Mouse (Mus musculus) stomach, embryonic 15.5 days (tissue): ENCODE results near the gene Snx21. TPM values are rescaled to one million over a fixed set of nuclear protein-coding genes. Genes with fewer than 3 reads are reported as not detected.

Experiments
- ATAC-seq: fragments of 200-750 bp; cut with Nextera tagmentation; 2 replicates; pipeline ENCODE4 v1.8.0; 2017; ENCODE audit warnings: low read depth, moderate number of reproducible peaks, moderate TSS enrichment; ENCODE audit not compliant: insufficient read depth, low FRiP score
- H3K27ac ChIP-seq: fragments of 300-500 bp; sonication (generic); 2 replicates; pipeline ENCODE4 v1.5.1; 2015; ENCODE audit warnings: mild to moderate bottlenecking, inconsistent platforms
- H3K27me3 ChIP-seq: fragments of 300-500 bp; sonication (generic); replicated peaks from 2 replicates; pipeline ENCODE4 v1.6.1; 2015; ENCODE audit warnings: inconsistent platforms
- H3K36me3 ChIP-seq: fragments of 300-500 bp; sonication (generic); 2 replicates; pipeline ENCODE4 v1.6.1; 2015; ENCODE audit warnings: inconsistent platforms
- H3K4me1 ChIP-seq: fragments of 300-500 bp; sonication (generic); 2 replicates; pipeline ENCODE4 v1.6.1; 2015; ENCODE audit warnings: inconsistent platforms
- H3K4me2 ChIP-seq: fragments of 300-500 bp; sonication (generic); 2 replicates; pipeline ENCODE4 v1.6.1; 2015; ENCODE audit warnings: mild to moderate bottlenecking, inconsistent platforms
- H3K4me3 ChIP-seq: fragments of 300-500 bp; sonication (generic); replicated peaks from 2 replicates; pipeline ENCODE4 v1.5.1; 2015; ENCODE audit warnings: inconsistent platforms
- H3K9ac ChIP-seq: fragments of 300-500 bp; sonication (generic); 2 replicates; pipeline ENCODE4 v1.6.1; 2015; ENCODE audit warnings: inconsistent platforms
- H3K9me3 ChIP-seq: fragments of 300-500 bp; sonication (generic); 2 replicates; pipeline ENCODE4 v1.6.1; 2016; ENCODE audit warnings: inconsistent platforms
- WGBS: fragments of 180-500 bp; shearing (Covaris S2); methylation state at CpG from one replicate; pipeline ENCODE4 v1.1.7; 2015; 5-methylcytosine and 5-hydroxymethylcytosine counted together
- polyA plus RNA-seq: library from polyadenylated mRNA; unstranded; fragments of >200 nt; fragmentation: Nextera tagmentation; extraction: Ambion mirVana; gene quantifications from 2 replicates; pipeline ENCODE4 v1.2.1, GENCODE M21; 2015

Snx21 gene
- polyA plus RNA-seq, 1 experiment from 2014 or later, result 24.8 TPM

DNA sequence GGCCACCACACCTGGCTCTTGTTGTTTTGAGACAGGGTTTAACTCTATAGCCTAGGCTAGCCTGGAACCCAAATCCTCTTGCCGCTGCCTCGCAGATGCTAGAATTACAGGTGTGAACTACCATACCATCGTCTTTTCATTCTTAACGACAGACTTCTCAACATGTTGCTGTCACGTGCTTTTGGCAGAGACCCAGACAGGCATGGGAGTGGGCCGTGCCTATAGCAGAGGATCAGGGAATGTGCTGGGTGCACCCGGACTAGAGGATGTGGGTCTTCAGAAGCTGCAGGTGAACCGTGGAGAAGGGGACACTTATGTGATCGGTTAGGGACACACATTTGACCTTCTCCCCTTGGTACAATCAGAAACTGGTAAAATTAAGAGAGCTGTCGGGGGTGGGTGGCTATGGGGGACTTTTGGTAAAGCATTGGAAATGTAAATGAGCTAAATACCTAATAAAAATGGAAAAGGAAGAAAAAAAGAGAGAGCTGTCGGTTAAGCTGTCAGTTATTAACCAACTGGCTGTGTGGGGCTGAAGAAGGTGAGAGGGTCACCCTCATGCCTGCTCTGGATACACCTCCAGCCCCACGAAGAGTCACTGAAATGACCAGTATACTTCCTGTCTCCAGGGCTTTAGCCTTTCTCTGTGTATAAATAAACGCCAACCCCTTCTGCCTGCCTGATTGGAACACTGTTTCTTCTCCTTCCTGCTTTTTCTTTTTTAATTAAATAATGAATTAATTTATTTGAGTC, 14.8 kb downstream of the Snx21 start:
- WGBS, result 88% methylated on average over 13 of the region's 13 CpGs
- no peak overlapping the region for H3K27ac ChIP-seq
- peaks cover 30% of the 10 kb centered on the region for H3K36me3 ChIP-seq
- no peaks in the 10 kb centered on the region for H3K9me3 ChIP-seq
- ATAC-seq, result no peak
- H3K4me1 ChIP-seq, result peaks cover 5% of the 10 kb centered on the region
- H3K27me3 ChIP-seq, result no peaks in the 10 kb centered on the region
- H3K4me2 ChIP-seq, result no peak overlapping the region
- no peak overlapping the region for H3K9ac ChIP-seq
- H3K4me3 ChIP-seq, result no peak overlapping the region

DNA sequence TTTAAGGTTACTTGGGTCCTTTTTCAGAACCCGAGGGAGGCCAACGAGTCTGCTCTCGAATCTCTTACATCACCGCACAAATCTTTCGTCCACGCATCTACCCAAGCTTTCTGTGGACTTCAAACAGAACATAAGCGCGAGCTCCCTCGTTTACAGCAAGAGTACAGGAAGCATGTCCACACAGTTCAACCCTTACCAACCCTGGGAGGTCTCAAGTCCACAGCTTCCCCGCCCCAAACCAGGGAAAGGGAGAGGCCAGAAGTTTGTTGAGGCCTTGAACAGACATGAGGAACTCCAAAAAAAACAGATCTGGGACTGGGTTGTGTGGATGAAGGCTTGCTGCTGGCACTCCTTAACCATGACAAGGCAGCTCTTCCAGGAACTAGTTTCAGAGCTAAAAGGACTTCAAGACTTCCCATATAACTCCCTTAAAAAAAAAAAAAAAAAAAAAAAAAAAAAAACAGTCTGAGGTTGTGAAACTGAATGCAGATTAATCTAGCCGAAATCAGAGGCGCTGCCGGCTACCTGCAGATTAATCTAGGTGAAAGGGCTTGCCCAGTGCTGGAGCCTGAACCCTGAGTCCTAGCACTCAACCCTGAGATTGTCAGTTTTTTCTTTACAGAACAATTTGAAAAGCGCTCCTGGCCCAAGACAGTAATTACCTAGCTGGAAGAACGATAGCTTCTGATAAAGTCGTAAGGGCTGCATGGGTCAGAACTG, 17.7 kb downstream of the Snx21 start:
- H3K4me2 ChIP-seq, result peak overlapping the region; percentile 58
- peaks cover 11% of the 10 kb centered on the region for H3K4me1 ChIP-seq
- peak overlapping the region; percentile 88 for H3K4me3 ChIP-seq
- H3K9me3 ChIP-seq, result no peaks in the 10 kb centered on the region
- H3K9ac ChIP-seq, result peak overlapping the region; percentile 47; the same call in 1 of the 2 replicates
- WGBS, result 85% methylated on average over 16 of the region's 16 CpGs
- H3K27ac ChIP-seq, result no peak overlapping the region
- no peak for ATAC-seq
- no peaks in the 10 kb centered on the region for H3K27me3 ChIP-seq
- H3K36me3 ChIP-seq, result peaks cover 19% of the 10 kb centered on the region; the same call in 1 of the 2 replicates

DNA sequence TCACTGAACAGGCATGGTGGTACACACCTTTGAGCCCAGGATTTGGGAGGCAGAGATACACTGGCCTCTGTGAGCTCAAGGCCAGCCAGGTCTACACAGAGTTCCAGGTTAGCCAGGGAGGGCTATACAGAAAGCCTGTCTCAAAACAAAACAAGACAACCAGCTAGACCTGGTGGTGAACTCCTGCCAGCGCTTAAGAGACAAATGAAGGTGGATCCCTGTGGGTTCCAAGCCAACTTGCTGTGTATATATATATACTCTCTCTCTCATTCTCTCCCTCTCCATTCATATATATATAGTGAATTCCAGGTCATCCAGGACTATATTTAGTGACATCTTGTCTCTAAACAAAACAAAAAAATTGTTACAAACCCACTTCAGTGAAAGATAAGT, 18.3 kb downstream of the Snx21 start:
- H3K27ac ChIP-seq, result no peak overlapping the region
- WGBS, result 56% methylated on average over 1 of the region's 1 CpGs

DNA sequence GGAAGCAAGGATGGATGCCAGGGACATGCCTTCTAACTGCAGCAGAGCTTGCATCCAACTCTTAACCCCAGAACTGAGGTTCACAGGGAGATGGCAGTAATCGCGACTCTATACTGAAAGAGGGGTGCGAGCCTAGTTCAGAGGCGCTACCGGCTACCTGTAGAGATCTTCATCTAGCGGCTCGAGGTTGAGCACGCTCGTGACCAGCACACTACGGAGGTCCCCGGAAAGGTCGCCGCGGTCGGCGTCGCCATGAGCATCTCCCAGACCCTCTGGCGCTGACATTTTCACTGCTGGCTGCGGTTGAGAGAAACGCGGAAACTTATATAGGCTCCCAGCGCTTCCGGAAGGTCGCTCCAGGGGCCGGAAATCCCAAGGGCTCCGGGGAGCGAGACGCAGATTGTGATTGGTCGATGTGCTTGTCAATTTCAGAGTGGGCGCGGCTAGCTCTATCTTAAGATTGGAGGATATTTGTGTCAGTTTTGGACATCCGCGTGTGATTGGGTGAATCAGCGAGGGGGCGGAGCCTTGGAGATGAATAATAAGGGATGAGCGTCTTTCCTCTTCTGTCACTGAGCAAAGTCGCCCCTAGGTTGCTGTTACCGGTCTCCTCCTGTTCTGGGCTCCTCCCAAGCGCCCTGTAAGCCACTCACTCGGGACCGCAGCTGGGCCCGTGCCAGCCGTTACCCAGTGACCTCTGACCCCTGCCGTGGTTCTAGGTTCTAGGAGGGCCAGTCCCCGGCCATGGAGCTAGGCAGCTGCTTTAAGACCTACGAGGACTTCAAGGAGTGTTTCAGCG, 19.1 kb downstream of the Snx21 start, which contains the start of the genes Acot8 and Zswim3:
TSS of gene Acot8 (minus strand) at position 350 of the 799 bp plus-strand sequence.
TSS of gene Zswim3 (plus strand) at position 566 of the 799 bp plus-strand sequence.
- Histone ChIP-seq H3K27me3 (no peaks in the 10 kb centered on the region), H3K4me2 (peak within 1 kb of the TSS; percentile 91), H3K4me3 (peak within 1 kb of the TSS; percentile 88), H3K9ac (peak within 1 kb of the TSS; percentile 81), H3K4me1 (peaks cover 11% of the 10 kb centered on the region), H3K36me3 (peaks cover 13% of the 10 kb centered on the region; the same call in 1 of the 2 replicates), H3K9me3 (no peaks in the 10 kb centered on the region), H3K27ac (peak within 1 kb of the TSS; percentile 92)
- ATAC-seq, result peak; percentile 95
- under 1% methylated on average over 47 of the region's 47 CpGs for WGBS

More for the DNA sequence above, 18.3 kb downstream of the Snx21 start:
- Histone ChIP-seq H3K4me3 (peak overlapping the region; percentile 88), H3K36me3 (peaks cover 20% of the 10 kb centered on the region; the same call in 1 of the 2 replicates), H3K4me1 (peaks cover 11% of the 10 kb centered on the region), H3K9ac (peak overlapping the region; percentile 47), H3K4me2 (peak overlapping the region; percentile 58), H3K9me3 (no peaks in the 10 kb centered on the region), H3K27me3 (no peaks in the 10 kb centered on the region)
- no peak for ATAC-seq

DNA sequence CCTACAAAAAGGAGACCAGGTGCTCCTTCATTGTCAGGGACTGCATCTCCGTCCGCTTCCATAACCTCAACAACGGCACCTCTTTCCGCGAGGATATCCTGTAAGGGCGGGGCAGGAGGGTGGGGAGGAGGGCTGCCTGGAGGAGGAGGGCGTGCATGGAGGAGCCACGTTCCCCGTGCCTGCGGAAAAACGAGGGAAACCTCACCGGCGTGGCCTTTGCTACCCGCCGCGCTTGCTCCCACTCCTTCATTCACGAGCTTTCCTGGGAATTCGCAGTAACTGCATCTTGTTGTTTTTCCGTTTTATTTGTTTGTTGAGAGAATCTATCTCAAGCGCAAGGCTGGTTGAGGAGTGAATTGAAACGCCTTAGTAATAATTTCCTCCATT, 19.7 kb downstream of the Snx21 start:
- H3K4me3 ChIP-seq, result peak overlapping the region; percentile 88
- ATAC-seq, result peak; percentile 53; the same call in 1 of the 2 replicates
- H3K9me3 ChIP-seq, result no peaks in the 10 kb centered on the region
- WGBS, result under 1% methylated on average over 21 of the region's 21 CpGs
- peak overlapping the region; percentile 81 for H3K9ac ChIP-seq
- H3K27ac ChIP-seq, result peak overlapping the region; percentile 92
- H3K4me1 ChIP-seq, result peaks cover 11% of the 10 kb centered on the region
- no peaks in the 10 kb centered on the region for H3K27me3 ChIP-seq
- H3K36me3 ChIP-seq, result peaks cover 10% of the 10 kb centered on the region; the same call in 1 of the 2 replicates
- peak overlapping the region; percentile 91 for H3K4me2 ChIP-seq

DNA sequence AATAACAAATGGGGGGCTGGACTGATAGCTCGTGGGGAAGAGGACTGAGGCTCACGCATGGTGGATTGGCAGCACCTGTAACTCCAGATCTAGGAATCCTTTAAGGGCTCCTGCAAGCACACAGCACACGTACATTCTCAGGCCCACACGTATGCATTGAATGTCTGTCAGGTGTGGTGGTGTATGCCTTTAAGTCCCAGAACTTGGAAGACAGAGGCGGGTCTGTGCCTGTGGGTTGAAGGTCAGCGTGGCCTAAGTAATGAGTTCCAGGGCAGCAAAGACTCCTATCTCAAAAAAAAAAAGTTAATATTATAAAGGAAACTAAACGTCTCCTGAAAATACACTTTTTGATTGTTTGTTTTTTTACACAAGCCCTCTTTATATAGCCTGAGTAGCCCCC, 21.0 kb downstream of the Snx21 start:
- no peak for ATAC-seq
- 62% methylated on average over 7 of the region's 7 CpGs for WGBS
- 0 out of 2 replicates have a peak overlapping the region, but pooled peaks have one; percentile 10 for H3K27ac ChIP-seq

DNA sequence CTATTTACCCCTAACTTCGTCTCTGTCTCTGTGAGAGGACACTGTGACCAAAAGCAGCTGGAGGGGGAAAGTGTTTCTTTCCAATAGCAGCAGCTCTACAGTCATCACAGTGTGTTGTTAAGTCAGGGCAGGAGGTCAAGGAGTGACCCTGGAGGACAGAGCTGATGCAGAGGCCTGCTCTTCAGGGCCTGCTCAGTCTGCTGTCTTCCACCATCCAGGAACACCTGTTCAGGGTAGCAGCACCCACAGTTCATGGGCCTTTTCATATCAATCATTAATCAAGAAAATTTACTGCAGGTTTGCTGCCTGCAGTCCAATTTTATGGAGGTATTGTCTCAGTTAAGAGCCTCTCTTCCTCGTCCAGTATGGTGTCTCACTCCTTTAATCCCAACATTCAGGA, 27.9 kb downstream of the Snx21 start:
- no peak overlapping the region for H3K4me2 ChIP-seq
- H3K27ac ChIP-seq, result no peak overlapping the region
- 0 out of 2 replicates have a peak, but pooled peaks cover under 1% of the 10 kb centered on the region for H3K36me3 ChIP-seq
- H3K4me3 ChIP-seq, result no peak overlapping the region
- no peak overlapping the region for H3K9ac ChIP-seq
- H3K27me3 ChIP-seq, result no peaks in the 10 kb centered on the region
- no peaks in the 10 kb centered on the region for H3K9me3 ChIP-seq
- H3K4me1 ChIP-seq, result peaks cover 12% of the 10 kb centered on the region; the same call in 1 of the 2 replicates
- WGBS, result 59% methylated on average over 2 of the region's 2 CpGs
- no peak for ATAC-seq

More for the DNA sequence above, 21.0 kb downstream of the Snx21 start:
- Histone ChIP-seq H3K27me3 (no peaks in the 10 kb centered on the region), H3K4me1 (peaks cover 11% of the 10 kb centered on the region), H3K9ac (no peak overlapping the region), H3K4me2 (0 out of 2 replicates have a peak overlapping the region, but pooled peaks have one; percentile 8), H3K9me3 (no peaks in the 10 kb centered on the region), H3K4me3 (no peak overlapping the region), H3K36me3 (peaks cover 10% of the 10 kb centered on the region; the same call in 1 of the 2 replicates)

DNA sequence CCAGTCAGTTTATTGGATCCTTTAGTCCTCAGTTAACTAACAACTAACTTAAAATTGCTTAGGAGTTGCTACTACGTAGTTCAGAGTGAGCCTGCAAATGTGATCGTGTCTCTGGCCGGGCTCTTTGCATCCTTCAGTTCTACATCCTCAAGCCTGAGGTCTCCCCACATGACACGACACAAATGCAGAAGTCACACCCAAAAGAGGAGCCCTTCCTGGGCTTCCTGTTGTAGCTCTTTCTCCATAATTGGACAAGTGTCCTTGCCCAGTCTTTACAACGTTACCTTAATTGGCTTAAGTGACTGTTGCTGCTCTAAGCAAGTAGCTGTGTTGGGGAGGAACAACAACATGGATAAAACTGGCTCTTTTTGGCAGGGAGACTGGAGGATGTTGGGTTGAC, 29.7 kb downstream of the Snx21 start:
- Histone ChIP-seq H3K4me3 (no peak overlapping the region), H3K9ac (no peak overlapping the region), H3K4me1 (peaks cover 12% of the 10 kb centered on the region; the same call in 1 of the 2 replicates), H3K27ac (no peak overlapping the region), H3K9me3 (no peaks in the 10 kb centered on the region), H3K36me3 (peaks cover 6% of the 10 kb centered on the region; the same call in 1 of the 2 replicates), H3K27me3 (no peaks in the 10 kb centered on the region), H3K4me2 (no peak overlapping the region)
- 86% methylated on average over 5 of the region's 5 CpGs for WGBS
- ATAC-seq, result no peak

DNA sequence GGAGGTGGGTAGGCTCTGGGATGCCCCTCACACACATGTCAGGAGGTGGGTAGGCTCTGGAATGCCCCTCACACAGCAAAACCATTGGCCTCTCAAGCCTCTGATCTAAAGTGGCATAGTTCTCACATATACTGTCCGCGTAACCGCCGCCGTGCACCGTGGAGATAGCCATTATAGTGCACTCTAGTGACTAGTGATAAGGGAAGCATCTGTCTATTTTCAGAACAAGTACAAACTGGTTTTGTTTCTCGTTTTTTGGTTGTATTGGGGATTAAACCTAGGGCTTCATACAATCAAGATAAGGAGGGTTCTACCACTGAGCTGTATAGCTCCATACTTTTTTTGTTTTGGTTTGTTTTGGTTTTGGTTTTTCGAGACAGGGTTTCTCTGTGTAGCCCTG, 30.2 kb downstream of the Snx21 start:
- WGBS, result 88% methylated on average over 8 of the region's 8 CpGs

DNA sequence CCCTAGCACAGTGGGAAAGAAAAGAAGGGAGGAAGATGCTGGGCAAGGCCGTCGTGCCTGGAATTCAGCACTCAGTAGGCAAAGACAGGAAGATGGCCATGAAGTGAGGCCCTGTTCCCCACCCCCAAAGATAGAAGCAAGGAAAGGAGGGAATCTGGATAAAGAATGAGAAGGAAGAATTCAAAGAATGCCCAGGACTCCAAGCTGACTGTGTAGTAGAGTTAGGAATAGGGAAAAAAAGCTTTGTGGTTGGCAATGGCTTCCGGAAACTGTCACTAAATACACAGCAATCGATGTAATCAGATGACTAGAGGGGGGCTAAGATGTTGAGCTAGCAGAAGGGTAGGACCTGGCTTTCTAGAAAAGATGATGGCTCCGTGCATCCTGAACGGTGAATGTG, 31.6 kb downstream of the Snx21 start:
- H3K9me3 ChIP-seq, result no peaks in the 10 kb centered on the region
- no peak for ATAC-seq
- no peak overlapping the region for H3K4me2 ChIP-seq
- H3K4me1 ChIP-seq, result peaks cover 12% of the 10 kb centered on the region; the same call in 1 of the 2 replicates
- H3K27me3 ChIP-seq, result no peaks in the 10 kb centered on the region
- H3K9ac ChIP-seq, result no peak overlapping the region
- no peak overlapping the region for H3K27ac ChIP-seq
- no peak overlapping the region for H3K4me3 ChIP-seq
- peaks cover 6% of the 10 kb centered on the region; the same call in 1 of the 2 replicates for H3K36me3 ChIP-seq
- 65% methylated on average over 6 of the region's 6 CpGs for WGBS

More for the DNA sequence above, 30.2 kb downstream of the Snx21 start:
- Histone ChIP-seq H3K4me2 (no peak overlapping the region), H3K27me3 (no peaks in the 10 kb centered on the region), H3K4me3 (no peak overlapping the region), H3K9me3 (no peaks in the 10 kb centered on the region), H3K4me1 (peaks cover 12% of the 10 kb centered on the region; the same call in 1 of the 2 replicates), H3K27ac (no peak overlapping the region), H3K9ac (no peak overlapping the region), H3K36me3 (peaks cover 6% of the 10 kb centered on the region; the same call in 1 of the 2 replicates)
- no peak for ATAC-seq

DNA sequence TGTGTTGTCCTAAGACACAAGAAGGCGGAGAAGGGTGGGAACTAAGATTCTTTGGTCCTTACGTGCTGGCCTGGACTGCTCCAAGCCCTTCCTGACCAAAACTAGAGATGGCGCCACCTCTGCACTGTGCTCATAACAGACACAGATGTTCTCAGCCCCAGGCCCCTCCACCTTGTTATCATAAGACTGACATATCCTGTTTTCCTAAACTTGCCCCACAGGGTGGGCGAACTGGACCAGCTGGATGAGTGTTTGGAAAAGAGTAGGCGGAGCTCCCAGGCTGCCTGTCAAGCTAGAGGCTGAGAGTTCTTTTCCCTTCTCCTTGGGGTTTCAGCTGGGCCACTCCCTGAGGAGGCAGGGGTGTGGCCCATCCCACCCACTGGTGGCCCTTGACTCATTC, 32.1 kb downstream of the Snx21 start:
- Histone ChIP-seq H3K9ac (no peak overlapping the region), H3K27me3 (no peaks in the 10 kb centered on the region), H3K4me3 (no peak overlapping the region), H3K4me1 (peaks cover 12% of the 10 kb centered on the region; the same call in 1 of the 2 replicates), H3K27ac (peak overlapping the region; percentile 14; the same call in 1 of the 2 replicates), H3K9me3 (no peaks in the 10 kb centered on the region), H3K36me3 (peaks cover 6% of the 10 kb centered on the region; the same call in 1 of the 2 replicates), H3K4me2 (no peak overlapping the region)
- ATAC-seq, result no peak
- 45% methylated on average over 5 of the region's 5 CpGs for WGBS
